Mouse (Mus musculus): Measurements from ENCODE around the gene Rnf6.

GRCm38 (mm10) chr5:146265934-146266591, 44.7 kb upstream of the Rnf6 start:
- no peak for TF ChIP-seq EP300 (IDR thresholded peaks at IDR 0.05; ENCODE audit: low read depth)
- TF ChIP-seq CTCF (IDR thresholded peaks at IDR 0.05; ENCODE audit: low read depth) = no peak
